Mouse (Mus musculus): Measurements from ENCODE around the gene Cdk5.

GRCm38 (mm10) chr5:24452030-24452690 lies 28.8 kb upstream of the Cdk5 start, which contains the start of gene Agap3:
- TF ChIP-seq CTCF (IDR thresholded peaks at IDR 0.05; ENCODE audit: low read depth) (no peak), EP300 (IDR thresholded peaks at IDR 0.05; ENCODE audit: low read depth) (no peak)

All from heart, postnatal 0 days (tissue).